Mouse (Mus musculus) neural tube, embryonic 11.5 days (tissue): Measurements from ENCODE around the gene Tfcp2l1. TPM values are rescaled to one million over a fixed set of nuclear protein-coding genes. Genes with fewer than 3 reads are reported as not detected.
"Not testable (repeated sequence)": the region's sequence is repeated elsewhere in the genome, so short reads cannot be mapped to it uniquely, and the experiment has no call there.

Experiments used
- ATAC-seq: fragments of 200-750 bp; cut with Nextera tagmentation; 2 replicates; pipeline ENCODE4 v1.8.0; 2017; ENCODE audit warnings: moderate number of reproducible peaks, mild to moderate bottlenecking, moderate TSS enrichment, moderate library complexity; ENCODE audit not compliant: insufficient read depth, low FRiP score, low TSS enrichment
- DNase-seq: peaks from one replicate; pipeline ENCODE4 v3.0.0-alpha.2; 2015; ENCODE audit warnings: low spot score
- H3K27ac ChIP-seq: fragments of 300-500 bp; sonication (generic); 2 replicates; pipeline ENCODE4 v1.5.1; 2014; ENCODE audit warnings: low read depth, mild to moderate bottlenecking, low read length
- H3K27me3 ChIP-seq: fragments of 300-500 bp; sonication (generic); 2 replicates; pipeline ENCODE4 v1.6.1; 2014; ENCODE audit warnings: mild to moderate bottlenecking, low read length, mixed read lengths; ENCODE audit not compliant: control insufficient read depth, insufficient read depth
- H3K36me3 ChIP-seq: fragments of 300-500 bp; sonication (generic); 2 replicates; pipeline ENCODE4 v1.6.1; 2014; ENCODE audit warnings: mild to moderate bottlenecking, low read length, moderate library complexity, mixed read lengths; ENCODE audit not compliant: control insufficient read depth, insufficient read depth
- H3K4me1 ChIP-seq: fragments of 300-500 bp; sonication (generic); 2 replicates; pipeline ENCODE4 v1.6.1; 2014; ENCODE audit warnings: low read length, mixed read lengths; ENCODE audit not compliant: control insufficient read depth, insufficient read depth
- H3K4me2 ChIP-seq: fragments of 300-500 bp; sonication (generic); 2 replicates; pipeline ENCODE4 v1.6.1; 2014; ENCODE audit warnings: low read depth, mild to moderate bottlenecking, moderate library complexity
- H3K4me3 ChIP-seq: fragments of 300-500 bp; sonication (generic); 2 replicates; pipeline ENCODE4 v1.5.1; 2014; ENCODE audit warnings: low read depth, low read length
- H3K9ac ChIP-seq: fragments of 300-500 bp; sonication (generic); 2 replicates; pipeline ENCODE4 v1.6.1; 2014; ENCODE audit warnings: mild to moderate bottlenecking, low read length
- H3K9me3 ChIP-seq: fragments of 300-500 bp; sonication (generic); 2 replicates; pipeline ENCODE4 v1.6.1; 2016; ENCODE audit warnings: low read length; ENCODE audit not compliant: control insufficient read depth
- WGBS: fragments of 180-500 bp; shearing (Covaris S2); extraction: QIAGEN DNeasy Blood & Tissue Kit; methylation state at CpG from one replicate; pipeline ENCODE4 v1.1.7; 2014; 5-methylcytosine and 5-hydroxymethylcytosine counted together
- polyA plus RNA-seq: library from polyadenylated mRNA; unstranded; fragments of >200 nt; fragmentation: Nextera tagmentation; extraction: Ambion mirVana; gene quantifications from 2 replicates; pipeline ENCODE4 v1.2.1, GENCODE M21; 2014

Gene Tfcp2l1
- polyA plus RNA-seq, 1 experiment from 2014 or later = 0.08 TPM

- H3K36me3 ChIP-seq = no peaks in the 10 kb centered on the region
- H3K4me2 ChIP-seq = no peak overlapping the region
- WGBS = 92% methylated on average over 3 of the region's 3 CpGs
- H3K4me1 ChIP-seq = no peaks in the 10 kb centered on the region
- no peaks in the 10 kb centered on the region for H3K9me3 ChIP-seq
- no peak for ATAC-seq
- H3K9ac ChIP-seq = no peak overlapping the region
- no peak overlapping the region for H3K4me3 ChIP-seq
- no peak overlapping the region for H3K27ac ChIP-seq
- DNase-seq = peak; percentile 7
- no peaks in the 10 kb centered on the region for H3K27me3 ChIP-seq
These were observed 14.0 kb upstream of the Tfcp2l1 start for GRCm38 (mm10) chr1:118613631-118614183.

- not testable (repeated sequence) for H3K4me1 ChIP-seq
These were observed 6.7 kb upstream of the Tfcp2l1 start for GRCm38 (mm10) chr1:118621055-118621454.

GRCm38 (mm10) chr1:118622857-118623256, 4.9 kb upstream of the Tfcp2l1 start:
- Histone ChIP-seq H3K9ac (no peak overlapping the region), H3K27ac (no peak overlapping the region), H3K27me3 (peaks cover 6% of the 10 kb centered on the region), H3K4me3 (no peak overlapping the region), H3K9me3 (no peaks in the 10 kb centered on the region), H3K36me3 (no peaks in the 10 kb centered on the region), H3K4me2 (no peak overlapping the region), H3K4me1 (0 out of 2 replicates have a peak, but pooled peaks cover 5% of the 10 kb centered on the region)
- DNase-seq = no peak
- 62% methylated on average over 3 of the region's 3 CpGs for WGBS
- no peak for ATAC-seq

More at GRCm38 (mm10) chr1:118621055-118621454, 6.7 kb upstream of the Tfcp2l1 start:
- not testable (repeated sequence) for H3K4me2 ChIP-seq, H3K9ac ChIP-seq, H3K36me3 ChIP-seq, H3K27ac ChIP-seq, ATAC-seq, H3K4me3 ChIP-seq, H3K9me3 ChIP-seq, H3K27me3 ChIP-seq, DNase-seq
- WGBS = 87% methylated on average over 5 of the region's 5 CpGs

GRCm38 (mm10) chr1:118625461-118625860, 2.3 kb upstream of the Tfcp2l1 start:
- no peak overlapping the region for H3K4me3 ChIP-seq
- ATAC-seq = no peak

GRCm38 (mm10) chr1:118625921-118626320, 1.8 kb upstream of the Tfcp2l1 start:
- Histone ChIP-seq H3K36me3 (no peaks in the 10 kb centered on the region), H3K9ac (no peak overlapping the region), H3K27ac (no peak overlapping the region), H3K27me3 (peaks cover 17% of the 10 kb centered on the region), H3K4me2 (no peak overlapping the region), H3K9me3 (no peaks in the 10 kb centered on the region), H3K4me3 (no peak overlapping the region), H3K4me1 (0 out of 2 replicates have a peak, but pooled peaks cover 6% of the 10 kb centered on the region)
- DNase-seq (no peak), ATAC-seq (no peak)
- 37% methylated on average over 2 of the region's 2 CpGs for WGBS

More at GRCm38 (mm10) chr1:118625461-118625860, 2.3 kb upstream of the Tfcp2l1 start:
- Histone ChIP-seq H3K4me2 (no peak overlapping the region), H3K4me1 (0 out of 2 replicates have a peak, but pooled peaks cover 6% of the 10 kb centered on the region), H3K9me3 (no peaks in the 10 kb centered on the region), H3K27me3 (peaks cover 17% of the 10 kb centered on the region), H3K27ac (no peak overlapping the region), H3K9ac (no peak overlapping the region), H3K36me3 (no peaks in the 10 kb centered on the region)
- WGBS = 33% methylated on average over 6 of the region's 6 CpGs
- no peak for DNase-seq

GRCm38 (mm10) chr1:118626452-118626851, 1.3 kb upstream of the Tfcp2l1 start:
- Histone ChIP-seq H3K9ac (no peak overlapping the region), H3K9me3 (no peaks in the 10 kb centered on the region), H3K36me3 (no peaks in the 10 kb centered on the region), H3K27me3 (peaks cover 17% of the 10 kb centered on the region), H3K4me1 (0 out of 2 replicates have a peak, but pooled peaks cover 6% of the 10 kb centered on the region), H3K4me3 (no peak overlapping the region), H3K4me2 (no peak overlapping the region), H3K27ac (no peak overlapping the region)
- 85% methylated on average over 2 of the region's 2 CpGs for WGBS
- ATAC-seq (no peak), DNase-seq (no peak)

- Histone ChIP-seq H3K27me3 (peaks cover 5% of the 10 kb centered on the region; the same call in 1 of the 2 replicates), H3K36me3 (no peaks in the 10 kb centered on the region), H3K9ac (no peak overlapping the region), H3K4me1 (no peaks in the 10 kb centered on the region), H3K4me2 (no peak overlapping the region), H3K27ac (no peak overlapping the region), H3K4me3 (no peak overlapping the region), H3K9me3 (no peaks in the 10 kb centered on the region)
- ATAC-seq = no peak
- WGBS = 90% methylated on average over 4 of the region's 4 CpGs
- DNase-seq = no peak
These were observed 5.8 kb downstream of the Tfcp2l1 start for GRCm38 (mm10) chr1:118633415-118633980.

GRCm38 (mm10) chr1:118642296-118642999, 14.7 kb downstream of the Tfcp2l1 start:
- no peaks in the 10 kb centered on the region for H3K36me3 ChIP-seq
- no peak overlapping the region for H3K27ac ChIP-seq
- no peak overlapping the region for H3K9ac ChIP-seq
- no peak overlapping the region for H3K4me3 ChIP-seq
- H3K9me3 ChIP-seq = no peaks in the 10 kb centered on the region
- DNase-seq = no peak
- no peak overlapping the region for H3K4me2 ChIP-seq
- 66% methylated on average over 2 of the region's 2 CpGs for WGBS
- H3K27me3 ChIP-seq = no peaks in the 10 kb centered on the region
- no peaks in the 10 kb centered on the region for H3K4me1 ChIP-seq
- no peak for ATAC-seq
